Mouse (Mus musculus): Measurements from ENCODE around the gene Tmem237.

Gene Tmem237

DNA sequence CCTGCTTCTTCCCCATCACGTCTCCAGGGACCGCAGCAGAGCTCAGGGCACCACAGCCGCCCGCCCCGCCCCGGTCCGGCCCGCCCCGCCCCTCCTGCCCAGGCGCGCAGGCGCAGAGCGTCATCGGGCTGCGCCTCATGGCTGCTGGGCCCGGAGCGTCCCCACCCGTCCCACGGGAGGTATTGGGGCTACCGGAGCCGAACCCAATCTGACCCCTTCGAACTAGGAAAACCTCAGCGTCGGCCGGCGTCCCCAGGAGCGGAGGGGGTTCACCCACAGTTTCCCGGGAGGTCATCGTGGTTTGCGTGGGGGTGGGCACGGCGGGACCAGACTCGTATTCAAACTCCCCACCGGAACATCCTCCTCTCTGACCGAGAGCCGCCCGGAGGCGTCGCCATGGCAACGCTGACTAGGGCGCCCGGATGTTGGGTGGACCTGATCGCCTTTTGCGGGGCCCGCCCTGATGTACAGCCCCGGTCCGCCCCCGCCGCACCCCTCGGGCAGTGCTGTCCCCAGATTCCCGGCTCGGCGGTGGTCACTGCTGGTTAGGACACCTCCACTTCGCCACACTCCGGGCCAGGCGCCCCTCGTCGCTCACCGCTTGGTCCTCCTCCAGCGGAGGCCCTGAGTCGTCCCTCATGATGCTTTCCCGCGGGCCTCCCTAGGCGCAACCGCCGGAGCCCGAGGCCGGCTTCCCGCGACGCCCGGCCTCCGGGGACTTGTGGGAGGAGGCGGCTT is at the start of gene Tmem237:
Gene Tmem237 (minus strand): TSS at position 689 of the 738 bp plus-strand sequence.
- DNase-seq, result peak; percentile 93 to 96

DNA sequence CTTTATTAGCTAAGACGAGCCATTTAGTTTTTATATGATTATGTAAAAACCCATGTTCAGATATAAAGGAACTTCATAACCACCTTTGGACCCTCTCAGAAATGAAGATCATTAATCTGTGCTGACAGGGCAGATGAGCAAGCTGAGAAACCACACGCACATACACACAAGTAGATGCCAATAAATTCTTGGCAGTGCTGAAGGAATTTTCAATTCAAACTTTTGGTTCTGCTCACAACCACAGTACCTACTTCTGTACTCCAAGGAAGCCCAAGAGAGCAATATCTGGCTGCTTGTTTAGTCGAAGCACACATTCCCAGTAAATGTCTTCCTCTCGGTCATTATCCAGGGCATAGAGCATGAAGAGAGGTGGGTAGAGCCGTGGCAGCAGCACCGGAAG is 49.4 kb upstream of the Tmem237 start:
- DNase-seq, result no peak

- DNase-seq, result no peak
Observed at GRCm38 (mm10) chr1:59168556-59168955, 48.3 kb upstream of the Tmem237 start.

DNA sequence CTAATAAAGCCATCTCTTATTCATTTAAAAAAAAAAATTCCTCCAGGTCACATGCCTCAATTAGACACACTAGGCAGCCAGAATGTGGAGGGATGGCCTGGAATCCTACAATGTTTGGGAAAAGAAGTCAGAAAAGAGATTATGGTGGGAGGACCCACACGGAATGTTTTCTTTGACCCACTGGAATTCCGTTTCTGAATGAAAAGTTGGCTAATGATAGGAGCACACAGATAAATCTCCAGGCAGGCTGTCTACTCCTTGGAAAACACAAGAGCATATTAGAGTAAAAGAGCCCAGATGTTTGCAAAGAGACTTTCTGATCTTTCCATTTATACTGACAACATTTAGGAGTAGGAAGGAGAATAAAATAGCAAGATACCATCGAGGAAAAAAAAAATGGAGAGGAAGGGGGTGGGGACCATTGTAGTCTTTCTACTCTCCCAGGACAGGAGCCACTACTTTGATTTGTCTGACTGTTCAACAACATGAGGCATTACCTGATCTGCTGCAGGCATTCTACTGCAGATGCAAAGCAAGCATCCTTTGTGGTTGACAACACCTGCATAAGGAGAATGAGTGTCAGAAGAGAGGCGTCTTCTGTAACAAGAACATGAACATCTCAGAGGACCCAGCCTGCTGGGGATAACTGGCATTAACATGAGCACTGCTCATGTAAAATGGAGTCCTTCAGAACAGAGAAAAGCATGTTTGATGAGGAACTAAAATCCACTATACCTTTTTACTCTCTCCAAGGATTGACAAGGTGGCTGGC is 47.6 kb upstream of the Tmem237 start:
- DNase-seq, result no peak

GRCm38 (mm10) chr1:59166232-59166905 is 46.2 kb upstream of the Tmem237 start:
- peak in 1 of 2 experiments; percentile 34 for DNase-seq

DNA sequence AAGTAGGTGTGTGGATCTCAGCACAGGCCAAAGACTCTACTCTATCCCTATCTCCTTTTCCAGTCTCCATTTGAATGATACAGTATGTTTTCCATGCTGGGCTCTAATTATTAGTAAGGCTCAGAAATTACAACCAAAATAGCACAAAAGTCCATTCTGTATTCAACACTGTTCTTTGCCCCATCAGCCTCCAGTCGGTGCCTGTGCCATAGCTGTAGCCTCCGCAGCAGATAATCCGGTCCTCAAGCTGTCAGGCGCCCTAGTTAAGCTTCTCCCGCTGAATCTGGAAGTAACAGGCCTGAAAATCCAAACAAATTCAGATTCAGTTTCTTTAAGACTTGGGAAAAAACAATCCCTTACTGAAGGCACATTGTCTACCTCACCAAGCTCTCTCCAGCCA is 43.7 kb upstream of the Tmem237 start:
- no peak for DNase-seq

GRCm38 (mm10) chr1:59163030-59163461 is 42.8 kb upstream of the Tmem237 start, which contains the start of gene Mpp4:
Gene Mpp4 (minus strand): TSS chr1:59163389.
- DNase-seq, result no peak

DNA sequence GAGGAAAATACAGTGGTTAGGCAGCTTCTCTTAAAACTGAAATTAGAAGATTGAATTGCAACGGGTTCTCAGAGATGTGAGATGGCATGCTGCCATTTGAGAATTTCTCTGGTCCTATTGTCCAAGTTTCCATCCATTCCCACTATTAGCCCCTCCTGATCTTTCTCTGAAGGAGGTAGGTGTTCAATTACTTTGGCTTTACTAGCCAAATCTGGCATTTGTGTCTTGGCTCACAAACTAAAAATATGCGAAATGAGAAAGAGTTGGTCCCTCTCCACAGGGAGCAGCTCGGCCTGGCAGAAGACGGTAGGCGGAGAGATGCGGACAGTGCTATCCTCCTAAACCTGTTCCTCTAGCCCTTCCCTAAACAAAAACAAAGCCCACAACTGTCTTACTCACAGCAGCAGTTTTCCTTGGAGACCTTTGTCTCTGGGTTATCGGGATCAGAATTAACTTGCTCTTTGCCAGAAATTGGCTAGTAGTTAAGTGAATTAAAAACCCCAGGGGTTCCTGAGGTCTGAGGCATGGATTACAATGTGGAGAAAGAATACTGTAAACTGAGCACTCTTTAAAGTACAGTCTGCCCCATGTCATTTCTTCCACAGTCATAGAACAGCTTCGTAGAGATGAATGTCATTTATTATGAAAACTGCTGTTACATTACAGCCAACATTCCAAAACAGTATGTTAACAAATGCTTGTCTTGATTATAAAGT is 42.3 kb upstream of the Tmem237 start:
- DNase-seq, result no peak

GRCm38 (mm10) chr1:59161396-59161795 is 41.2 kb upstream of the Tmem237 start:
- no peak for DNase-seq

DNA sequence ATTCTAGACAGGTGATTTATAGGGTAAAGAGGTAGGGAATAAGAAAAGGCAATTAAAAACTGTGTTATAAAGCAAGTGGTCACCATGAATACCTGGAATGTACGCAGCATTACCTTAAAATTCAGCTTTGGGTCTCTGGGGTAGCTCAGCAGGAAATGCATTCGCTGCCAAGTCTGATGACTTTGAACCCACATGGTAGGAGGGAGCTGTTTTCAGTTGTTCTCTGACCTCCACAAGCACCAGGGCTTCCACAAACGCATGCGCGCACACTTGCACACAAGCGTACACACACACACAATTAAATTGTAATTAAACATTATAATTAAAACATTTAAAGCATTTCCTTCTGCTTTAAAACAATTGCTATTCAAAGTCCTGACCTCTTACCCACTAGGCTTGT is 40.7 kb upstream of the Tmem237 start:
- peak; percentile 53 to 65 for DNase-seq

- DNase-seq, result no peak
Observed at GRCm38 (mm10) chr1:59159136-59159535, 38.9 kb upstream of the Tmem237 start.

- no peak for DNase-seq
Observed at GRCm38 (mm10) chr1:59158498-59158897, 38.3 kb upstream of the Tmem237 start.

DNA sequence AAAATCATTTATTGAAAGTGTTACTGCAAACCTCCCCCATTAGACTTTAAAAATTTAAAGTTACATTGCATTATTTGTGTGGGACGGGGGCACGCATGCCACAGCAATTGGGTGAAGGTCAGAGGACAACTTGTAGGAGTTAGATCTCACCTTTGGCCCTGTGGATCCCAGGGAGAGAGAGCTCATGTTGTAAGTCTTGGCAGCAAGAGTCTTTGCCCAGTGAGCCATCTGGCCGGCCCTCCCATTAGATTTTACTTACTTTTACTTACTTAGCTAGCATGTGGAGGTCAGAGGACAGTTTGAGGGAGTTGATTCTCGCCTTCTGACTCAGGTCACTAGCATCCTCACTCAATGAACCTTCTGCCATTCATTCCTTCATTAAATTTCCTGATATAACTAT is 37.6 kb upstream of the Tmem237 start:
- DNase-seq, result peak; percentile 54 to 77

DNA sequence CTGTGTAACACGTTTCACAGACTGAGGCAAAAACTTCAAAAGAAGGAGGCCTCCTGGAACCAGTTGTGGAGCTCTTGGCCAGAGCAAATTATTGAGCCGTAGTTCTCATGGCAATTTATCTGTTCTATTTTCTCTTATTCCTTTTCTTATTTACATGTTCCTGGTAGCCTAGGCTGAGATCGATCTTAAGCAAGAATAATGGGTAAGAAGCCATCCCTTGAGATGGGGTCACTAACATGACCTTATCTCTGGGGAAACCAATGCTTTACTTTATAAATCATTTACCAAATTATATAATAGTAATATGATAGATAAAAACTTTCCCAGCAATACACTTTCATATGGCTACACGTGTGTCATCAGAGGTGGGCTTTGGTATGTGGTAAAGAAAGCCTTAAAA is 32.1 kb upstream of the Tmem237 start:
- DNase-seq, result no peak

GRCm38 (mm10) chr1:59150542-59150941 is 30.3 kb upstream of the Tmem237 start:
- DNase-seq, result no peak

DNA sequence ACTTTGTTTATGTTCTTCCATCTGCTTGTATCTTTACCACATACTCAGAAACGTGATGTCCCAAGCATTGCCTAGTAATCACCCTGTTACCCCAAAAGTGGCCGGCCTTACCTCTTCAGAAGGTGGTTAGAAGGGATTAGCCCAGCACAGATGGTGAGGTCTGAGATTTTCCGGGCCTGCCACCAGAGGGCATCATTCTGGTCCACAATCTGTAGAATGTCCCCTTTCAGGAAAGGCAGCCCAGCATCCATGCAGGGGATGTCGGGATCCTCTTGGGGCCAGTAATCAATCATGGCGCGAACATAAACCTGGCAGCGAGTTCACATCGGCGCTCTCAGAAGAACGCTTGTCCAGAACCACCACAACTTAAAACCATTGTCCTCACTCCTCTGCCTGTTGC is 24.3 kb upstream of the Tmem237 start:
- peak; percentile 56 to 63 for DNase-seq

DNA sequence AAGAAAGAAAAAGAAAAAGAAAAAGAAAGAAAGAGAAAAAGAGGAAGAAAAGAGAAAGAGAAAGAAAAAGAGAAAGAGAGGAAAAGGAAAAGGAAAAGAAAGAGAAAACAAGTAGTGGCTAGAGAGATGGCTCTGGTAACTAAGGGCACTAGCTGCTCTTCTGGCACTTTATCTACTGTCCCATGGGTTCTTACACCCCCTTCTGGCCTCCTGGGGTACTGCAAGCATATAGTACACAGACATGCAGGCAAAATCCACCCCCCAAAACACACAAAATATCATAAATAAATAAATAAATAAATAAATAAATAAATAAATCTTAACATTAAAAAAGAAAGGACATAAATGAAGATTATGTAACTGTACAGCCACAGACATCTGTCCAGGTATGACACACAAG is 22.6 kb upstream of the Tmem237 start:
- DNase-seq, result peak; percentile 75 to 88

DNA sequence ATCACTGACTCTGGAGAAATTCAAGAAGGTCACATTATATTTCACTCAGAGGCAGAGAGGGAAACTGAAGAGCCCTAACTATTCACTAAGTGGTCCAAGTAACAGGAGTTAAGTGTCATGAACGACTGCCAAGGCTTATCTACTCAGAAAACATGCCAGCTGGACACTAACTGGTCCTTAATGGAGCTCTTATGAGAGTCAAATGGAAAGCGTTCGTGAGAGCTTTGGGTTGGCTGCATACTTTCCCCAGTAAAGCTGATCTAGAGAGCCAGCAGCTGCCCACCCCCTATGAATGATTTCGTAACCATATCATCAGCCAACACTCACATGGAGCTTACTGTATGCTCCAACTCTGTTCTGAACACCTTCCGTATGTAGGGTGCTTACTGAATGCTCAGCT is 14.2 kb upstream of the Tmem237 start:
- no peak for DNase-seq

DNA sequence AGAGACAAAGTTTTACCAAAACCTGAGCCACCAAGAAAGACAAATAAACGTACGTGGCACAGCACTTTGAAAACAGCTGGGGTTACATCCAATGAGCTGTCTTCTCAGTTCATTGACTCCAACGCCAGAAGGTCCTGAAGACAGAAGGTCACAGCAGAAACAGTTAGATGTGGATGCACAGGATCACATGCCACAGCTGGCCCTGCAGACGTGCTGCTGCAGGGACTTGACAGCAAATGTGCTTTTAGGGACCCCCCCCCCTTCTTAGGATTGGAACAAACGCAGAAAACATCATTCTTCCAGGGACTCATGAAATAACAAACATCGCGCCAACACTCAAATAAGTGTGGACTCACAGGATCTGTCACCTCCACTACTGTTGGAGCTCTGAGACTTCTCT is 8.7 kb upstream of the Tmem237 start:
- no peak for DNase-seq

DNA sequence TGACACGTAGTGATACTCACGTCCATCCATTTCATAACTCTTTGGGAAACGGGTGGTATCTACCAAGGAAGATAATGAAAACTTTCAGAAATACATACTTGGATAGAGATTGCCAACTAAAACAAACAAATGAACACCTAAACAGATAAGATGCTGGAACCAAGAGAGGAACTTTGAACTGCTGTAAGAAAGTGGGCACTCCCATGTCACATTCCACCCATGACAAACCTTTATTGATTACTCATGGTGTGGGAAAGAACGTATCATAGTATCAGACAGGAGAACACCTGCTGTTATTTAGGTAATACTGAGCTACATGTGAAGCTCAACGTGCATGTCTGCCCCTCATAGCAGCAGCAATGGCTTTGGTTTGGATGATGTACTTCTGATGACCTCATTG is 5.3 kb upstream of the Tmem237 start:
- no peak for DNase-seq

GRCm38 (mm10) chr1:59110524-59110923 is 9.7 kb downstream of the Tmem237 start:
- peak in 1 of 2 experiments; percentile 38 for DNase-seq

DNA sequence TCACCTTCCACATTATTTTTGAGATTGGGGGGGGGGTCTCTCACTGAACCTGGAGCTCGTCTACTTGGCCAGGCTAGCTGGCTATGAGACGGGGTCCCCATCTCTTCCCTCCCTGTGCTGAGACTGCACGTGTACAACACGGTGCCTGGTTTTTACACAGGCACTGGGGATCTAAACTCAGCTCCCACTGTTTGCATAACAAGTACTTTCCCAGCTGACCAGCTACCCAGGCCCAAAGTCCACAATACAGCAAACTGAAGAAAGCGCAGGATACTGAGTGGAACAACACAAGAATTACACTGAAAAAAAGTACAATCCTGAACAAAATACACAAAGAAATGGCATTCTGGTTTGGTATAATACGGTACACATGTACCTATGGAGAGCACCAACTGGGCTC is 18.1 kb downstream of the Tmem237 start:
- DNase-seq, result peak; percentile 43 to 76

GRCm38 (mm10) chr1:59101020-59101419 is 19.2 kb downstream of the Tmem237 start:
- DNase-seq, result no peak

Data from kidney, postnatal 25 days (tissue).